Mouse (Mus musculus): ENCODE data around the gene Serpinb6a.

The Serpinb6a gene

DNA sequence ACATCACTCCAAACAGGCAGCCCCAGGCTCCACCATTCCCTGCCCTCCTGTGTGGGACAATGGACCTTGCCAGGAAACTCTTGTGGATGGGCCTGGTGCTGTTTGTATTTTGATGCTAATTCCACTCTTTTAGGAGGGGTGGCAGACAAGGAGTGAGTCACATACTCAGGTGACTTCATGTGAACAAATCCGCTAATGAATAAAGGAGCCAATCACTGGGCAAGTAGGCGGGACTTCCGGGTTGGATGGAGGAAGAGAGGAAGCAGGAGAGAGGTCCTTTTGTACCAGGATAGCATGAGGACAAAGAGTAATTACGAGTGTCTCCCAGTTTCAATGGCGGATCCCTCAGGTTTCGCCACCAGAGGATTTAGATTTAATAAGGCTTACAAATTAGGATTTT, 81.6 kb downstream of the Serpinb6a start:
- DNase-seq (ENCODE audit: low spot score in 2 of 2): no peak

DNA sequence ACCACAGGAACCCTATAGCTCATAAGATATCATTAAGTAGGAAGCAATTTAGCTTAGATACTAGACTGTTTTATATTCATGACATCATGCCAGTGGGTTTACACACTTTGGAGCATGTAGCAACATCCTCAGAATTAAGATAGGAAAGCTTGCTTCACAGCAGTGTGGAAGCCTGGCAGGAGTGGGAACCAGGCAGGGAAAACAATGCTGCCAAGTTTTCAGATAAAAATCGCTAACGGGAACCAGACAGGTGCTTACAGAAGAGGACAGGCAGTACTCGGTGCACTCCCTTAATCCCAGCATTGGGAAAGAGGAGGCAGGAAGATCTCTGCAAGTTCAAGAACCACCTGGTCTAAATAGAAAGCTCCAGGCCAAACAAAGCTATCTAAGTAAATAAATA, 95.8 kb downstream of the Serpinb6a start:
- no peak for DNase-seq (ENCODE audit: low spot score in 2 of 2)

DNA sequence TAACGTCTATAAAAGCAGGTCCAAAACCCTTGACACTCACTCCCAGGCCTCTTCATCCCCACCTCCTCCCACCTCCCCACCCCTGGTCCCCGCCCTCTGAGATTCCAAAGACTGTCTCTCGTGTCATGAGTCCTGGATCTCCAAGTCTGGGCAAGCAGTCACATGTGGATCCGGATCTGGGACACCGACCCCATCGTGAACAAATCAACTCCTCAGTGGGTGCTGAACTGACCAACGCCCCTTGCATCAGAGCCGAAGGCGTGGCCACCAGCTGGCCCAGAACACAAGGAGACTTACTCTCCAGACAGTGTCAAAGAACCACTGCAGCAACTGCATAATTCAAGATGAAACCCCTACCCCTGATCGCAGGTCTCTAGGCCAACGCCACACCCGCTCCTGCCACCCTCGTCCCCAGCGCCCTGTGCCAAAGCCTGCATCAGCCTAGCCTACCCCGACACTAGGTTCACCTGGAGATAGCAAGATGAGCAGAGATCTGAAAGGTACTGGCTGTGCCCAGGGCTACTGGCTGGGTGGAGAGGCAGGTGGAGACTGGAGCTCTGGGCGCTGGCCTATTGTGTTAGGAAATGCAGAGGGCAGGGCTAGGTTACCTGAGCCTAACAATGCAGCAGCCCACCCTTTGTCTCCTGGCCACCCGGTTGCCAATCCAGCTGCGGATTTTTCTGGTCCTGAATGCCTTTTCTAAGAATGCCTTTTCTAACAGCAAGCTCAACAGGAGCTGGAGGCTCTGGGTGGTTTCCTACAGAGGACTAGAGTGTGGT, 97.2 kb downstream of the Serpinb6a start, which contains the start of gene Serpinb6c:
Serpinb6c (minus strand) TSS at position 533 of the 779 bp plus-strand sequence.
- no peak for DNase-seq (ENCODE audit: low spot score in 2 of 2)

DNA sequence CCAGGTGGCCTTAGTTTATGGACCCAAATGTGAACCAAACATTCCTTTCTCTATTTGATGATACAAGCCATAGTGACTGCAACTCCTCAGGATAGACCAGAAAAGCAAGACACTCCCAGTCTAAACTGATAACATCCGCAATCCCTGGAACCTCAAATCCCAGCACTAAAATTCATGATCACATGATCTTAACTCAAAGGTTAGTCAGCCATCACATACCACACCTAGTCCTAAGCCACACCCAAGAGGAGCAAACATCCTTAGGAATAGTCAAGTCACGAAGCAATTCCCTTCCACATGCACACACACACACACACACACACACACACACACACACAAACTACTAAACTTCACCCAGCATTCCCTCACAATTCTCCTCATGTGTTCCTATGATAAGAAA, 99.3 kb downstream of the Serpinb6a start:
- no peak for DNase-seq (ENCODE audit: low spot score in 2 of 2)

DNA sequence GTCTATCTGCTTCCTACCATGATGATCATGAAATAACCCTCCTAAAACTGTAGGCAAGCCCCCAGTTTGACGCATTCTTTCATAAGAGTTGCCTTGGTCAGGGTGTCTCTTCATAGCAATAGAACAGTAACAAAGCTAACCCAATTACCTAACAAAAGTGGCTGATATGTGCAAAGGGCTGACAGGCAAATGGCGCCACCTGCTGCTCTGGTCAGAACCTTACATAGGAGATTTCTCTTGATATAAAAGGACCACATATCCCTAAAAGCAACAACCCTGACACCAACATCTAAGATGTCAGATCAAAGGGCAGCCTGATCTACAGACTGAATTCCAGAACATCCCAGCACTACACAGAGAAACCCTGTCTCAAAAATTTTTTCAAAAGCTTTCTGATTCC, 108.4 kb downstream of the Serpinb6a start:
- DNase-seq (ENCODE audit: low spot score in 2 of 2): peak; percentile 25 to 27

Measured in right cerebral cortex, adult 2 months (tissue).